Mouse (Mus musculus) spleen, adult 18-20 months (tissue): Measurements from ENCODE around the gene Mrpl12.
"Not testable (repeated sequence)": the region's sequence is repeated elsewhere in the genome, so short reads cannot be mapped to it uniquely, and the experiment has no call there.

Experiments used
- DNase-seq, 2 experiments: peaks; one replicate each; pipeline ENCODE4 v3.0.0; 2022; ENCODE audit warnings: mixed read lengths in 2 of 2

The Mrpl12 gene

GRCm38 (mm10) chr11:120510375-120511030 lies 26.1 kb downstream of the Mrpl12 start:
- no peak for DNase-seq

DNA sequence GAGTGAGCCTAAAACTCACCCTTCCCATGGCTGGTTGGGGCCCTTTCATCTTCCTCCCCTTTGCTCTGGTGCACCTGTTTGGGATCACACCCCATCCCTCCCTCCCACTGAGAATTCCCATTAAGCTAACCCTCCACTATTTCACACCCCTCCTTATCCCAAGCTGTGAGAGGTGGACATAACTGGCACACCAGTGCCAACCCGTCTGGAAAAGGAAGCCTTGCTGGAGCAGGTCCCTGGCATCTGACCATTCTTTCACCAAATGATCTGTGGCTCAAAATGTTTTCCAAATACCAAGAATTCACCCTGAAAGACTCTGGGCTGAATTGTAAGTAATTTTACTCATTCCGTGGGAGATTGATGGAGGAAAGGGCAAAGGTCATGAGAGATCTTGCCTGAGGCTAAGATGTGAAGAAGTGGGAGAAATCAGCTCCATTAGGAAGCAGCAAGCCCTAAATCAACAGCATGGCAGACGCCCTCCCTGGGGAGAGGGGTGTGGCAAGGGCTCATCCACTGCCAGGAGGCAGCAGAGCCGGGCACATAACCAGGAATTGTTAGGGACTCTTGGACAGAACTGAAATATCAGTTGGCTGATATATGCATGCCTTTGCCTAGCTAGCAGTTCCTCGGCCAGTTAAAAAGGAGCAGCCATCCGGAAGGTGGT lies 28.5 kb downstream of the Mrpl12 start:
- no peak for DNase-seq

DNA sequence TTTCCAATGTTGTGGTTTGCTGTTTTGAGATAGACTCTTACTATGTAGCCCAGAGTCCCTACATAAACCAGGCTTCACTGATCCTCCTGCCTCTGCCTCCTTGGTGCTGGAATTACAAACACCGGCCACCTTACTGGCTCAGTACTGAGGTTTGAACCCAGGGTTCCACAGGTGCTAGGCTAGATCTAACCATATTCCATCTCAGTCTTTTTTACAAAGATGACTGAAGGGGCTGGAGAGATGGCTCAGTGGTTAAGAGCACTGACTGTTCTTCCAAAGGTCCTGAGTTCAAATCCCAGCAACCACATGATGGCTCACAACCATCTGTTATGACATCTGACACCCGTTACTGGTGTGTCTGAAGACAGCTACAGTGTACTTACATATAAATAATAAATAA lies 29.8 kb downstream of the Mrpl12 start:
- DNase-seq = not testable (repeated sequence)

- DNase-seq = peak; percentile 71 to 88
Measured at GRCm38 (mm10) chr11:120515611-120516010, 31.2 kb downstream of the Mrpl12 start.

DNA sequence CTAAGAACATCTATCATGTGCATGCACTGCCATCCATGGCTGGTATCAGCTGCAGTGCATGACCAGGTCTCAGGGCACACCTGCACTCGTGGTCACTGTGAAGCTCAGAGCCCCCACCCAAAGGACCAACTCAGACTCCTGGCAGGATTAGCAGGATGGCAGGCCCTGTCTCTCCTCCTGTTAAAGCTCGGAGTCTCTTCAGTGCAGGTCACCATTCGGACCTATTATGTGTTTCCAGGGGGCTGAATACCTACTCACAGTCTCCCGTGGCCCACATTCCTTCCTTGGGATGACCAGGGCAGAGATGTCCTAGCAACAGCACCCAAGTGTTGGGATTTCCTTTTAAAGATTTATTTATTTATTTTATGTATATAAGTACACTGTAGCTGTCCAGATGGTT lies 32.7 kb downstream of the Mrpl12 start:
- no peak for DNase-seq

GRCm38 (mm10) chr11:120518027-120518426 lies 33.6 kb downstream of the Mrpl12 start:
- no peak for DNase-seq

DNA sequence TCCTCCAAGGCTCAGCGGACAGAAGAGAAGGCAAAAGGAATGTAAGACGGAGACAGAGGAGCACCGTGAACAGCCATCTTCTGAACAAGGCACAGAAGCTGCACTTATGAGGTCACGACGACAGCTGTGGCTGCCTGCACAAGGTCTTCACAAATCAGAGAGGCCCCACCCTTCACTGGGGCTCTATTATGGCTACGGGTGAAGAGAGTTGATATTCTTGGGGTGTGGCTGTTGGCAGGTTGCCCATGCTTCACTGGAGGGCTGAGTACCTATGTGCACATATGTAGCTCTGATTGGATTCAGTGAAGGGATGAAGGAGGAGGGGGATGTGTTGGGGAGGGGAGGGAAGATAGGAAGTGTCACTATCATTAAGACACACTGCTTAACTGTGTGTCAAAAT lies 34.1 kb downstream of the Mrpl12 start:
- no peak for DNase-seq

GRCm38 (mm10) chr11:120519738-120520137 lies 35.3 kb downstream of the Mrpl12 start:
- DNase-seq = no peak

DNA sequence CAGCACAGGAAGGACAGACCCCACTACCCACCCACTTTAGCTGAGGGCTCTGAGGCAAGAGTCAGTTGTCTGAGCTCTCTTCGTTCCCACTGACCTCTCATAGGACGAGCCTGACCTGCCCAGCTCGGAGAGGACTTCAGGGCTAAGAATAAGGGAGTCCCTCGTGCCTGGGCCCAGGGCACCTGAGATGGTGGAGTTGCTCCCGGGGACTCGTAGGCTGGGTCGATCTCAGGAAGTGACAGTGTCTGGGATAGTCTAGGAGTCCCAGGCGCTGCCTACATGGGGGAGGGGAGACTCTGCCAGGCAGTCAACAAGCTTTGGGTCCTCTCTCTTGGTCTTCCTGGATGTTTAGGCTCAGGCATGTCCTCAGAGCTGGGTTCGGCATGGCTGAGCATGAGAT lies 36.1 kb downstream of the Mrpl12 start:
- DNase-seq = no peak

DNA sequence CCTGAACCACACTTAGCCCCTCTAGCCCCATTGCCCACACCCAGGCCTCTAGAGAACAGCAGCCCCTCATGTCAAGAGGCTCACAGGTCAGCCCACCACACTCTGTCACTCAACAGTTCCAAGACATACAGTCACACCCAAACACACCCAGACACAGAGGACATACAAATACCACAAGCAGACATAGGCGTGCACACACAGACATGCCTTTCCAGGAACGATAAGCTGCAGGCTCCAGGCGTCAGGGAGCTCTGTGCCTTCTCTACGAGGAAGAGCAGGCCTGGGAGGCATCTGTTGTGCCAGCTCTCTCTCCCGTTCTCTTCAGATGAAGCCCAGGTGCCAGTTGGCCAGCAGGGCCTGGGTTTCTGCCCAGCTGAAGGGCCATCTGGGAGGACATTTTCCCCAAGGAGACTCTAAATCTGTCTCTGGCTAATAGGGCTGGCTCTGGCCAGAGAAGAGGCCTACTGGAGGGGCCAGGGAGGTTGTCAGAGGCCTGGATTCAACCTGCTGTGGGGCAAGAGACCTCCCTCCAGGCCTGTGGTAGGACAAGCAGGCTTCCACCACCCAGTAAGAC lies 36.6 kb downstream of the Mrpl12 start:
- no peak for DNase-seq

DNA sequence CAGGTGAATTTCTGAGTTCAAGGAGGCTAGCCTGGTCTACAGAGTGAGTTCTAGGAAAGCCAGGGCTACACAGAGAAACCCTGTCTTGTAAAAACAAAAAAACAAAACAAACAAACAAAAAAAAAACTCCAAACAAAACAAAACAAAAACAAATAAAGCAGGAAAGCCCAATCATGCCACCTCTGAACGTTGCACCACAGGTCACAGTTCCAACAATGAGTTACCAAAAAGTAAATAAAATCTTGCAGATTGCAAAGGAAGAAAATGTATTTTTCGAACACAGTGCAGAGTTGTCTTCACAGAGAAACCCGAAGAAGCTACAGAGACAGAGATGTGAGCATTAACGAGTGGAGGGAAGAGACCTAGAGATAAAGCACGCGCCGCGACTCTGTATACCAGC lies 38.2 kb downstream of the Mrpl12 start:
- no peak for DNase-seq

GRCm38 (mm10) chr11:120525959-120526358 lies 41.5 kb downstream of the Mrpl12 start:
- no peak for DNase-seq

GRCm38 (mm10) chr11:120527690-120528354 lies 43.4 kb downstream of the Mrpl12 start:
- no peak for DNase-seq

- DNase-seq = no peak
Measured at GRCm38 (mm10) chr11:120528903-120529302, 44.5 kb downstream of the Mrpl12 start.

DNA sequence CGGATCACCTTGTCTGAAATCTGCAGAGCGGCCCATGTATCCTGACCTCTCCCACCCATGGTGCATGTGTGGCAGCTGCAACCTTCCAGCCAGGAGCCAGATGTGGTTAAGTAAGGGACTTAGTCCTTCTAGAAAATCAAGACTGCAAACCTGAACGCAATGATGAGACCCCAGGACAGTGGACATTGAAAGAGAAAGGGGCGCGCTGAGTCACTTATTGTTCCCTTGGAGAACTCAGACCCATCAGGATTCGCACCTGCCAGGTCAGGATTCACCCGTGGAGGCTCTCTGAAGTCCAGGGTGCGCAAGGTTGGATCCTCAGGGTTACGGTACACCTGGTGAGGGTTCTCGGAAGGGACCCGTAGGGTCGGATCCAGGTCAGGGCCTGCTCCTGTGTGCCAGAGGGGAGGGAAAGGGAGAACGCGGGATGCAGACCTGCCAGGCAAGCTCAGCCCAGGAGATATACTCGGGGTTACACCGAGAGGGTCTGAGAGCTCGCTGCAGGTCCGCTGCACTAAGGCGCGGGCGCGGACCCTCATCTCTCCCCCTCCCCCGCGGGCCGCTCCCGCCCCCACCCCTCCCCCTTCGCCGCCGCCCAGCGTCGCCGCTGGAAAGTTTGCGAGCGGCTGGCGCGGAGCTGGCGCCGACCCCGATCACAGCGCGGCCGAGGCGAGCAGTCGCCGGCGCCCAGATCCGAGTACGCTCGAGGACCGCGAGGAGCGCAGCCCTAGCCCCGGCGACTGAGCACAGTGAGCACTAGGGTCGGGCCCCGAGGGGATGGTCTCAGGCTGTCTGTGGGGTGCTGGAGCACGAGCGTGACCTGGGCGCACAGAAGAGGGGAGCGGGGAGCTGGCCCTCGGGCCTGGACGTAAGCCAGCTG lies 45.9 kb downstream of the Mrpl12 start, which contains the start of gene Gcgr:
Gene Gcgr, plus strand, starts transcription at position 615 of the 880 bp plus-strand sequence.
- no peak for DNase-seq

- DNase-seq = no peak
Measured at GRCm38 (mm10) chr11:120531646-120532045, 47.2 kb downstream of the Mrpl12 start.

GRCm38 (mm10) chr11:120534093-120534492 lies 49.7 kb downstream of the Mrpl12 start:
- no peak for DNase-seq

DNA sequence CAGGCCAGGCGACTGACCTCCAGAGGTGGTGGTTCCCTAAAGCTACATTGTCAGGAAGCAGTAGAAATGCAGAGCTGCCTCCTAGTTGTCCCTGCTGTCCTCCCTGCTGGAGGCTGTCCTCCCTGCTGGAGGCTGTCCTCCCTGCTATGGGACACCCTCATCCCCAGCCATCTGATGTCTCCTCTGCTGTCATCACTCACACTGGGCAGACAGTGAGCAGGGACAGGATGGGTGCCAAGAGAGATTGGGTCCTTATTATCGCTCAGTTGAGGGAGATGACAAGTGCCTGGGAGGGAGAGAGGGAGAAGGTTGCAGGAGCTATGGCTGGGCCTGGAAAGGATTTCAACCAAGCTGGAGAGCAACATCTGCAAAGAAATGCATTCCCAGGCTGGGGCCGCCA lies 50.7 kb downstream of the Mrpl12 start:
- DNase-seq = no peak

DNA sequence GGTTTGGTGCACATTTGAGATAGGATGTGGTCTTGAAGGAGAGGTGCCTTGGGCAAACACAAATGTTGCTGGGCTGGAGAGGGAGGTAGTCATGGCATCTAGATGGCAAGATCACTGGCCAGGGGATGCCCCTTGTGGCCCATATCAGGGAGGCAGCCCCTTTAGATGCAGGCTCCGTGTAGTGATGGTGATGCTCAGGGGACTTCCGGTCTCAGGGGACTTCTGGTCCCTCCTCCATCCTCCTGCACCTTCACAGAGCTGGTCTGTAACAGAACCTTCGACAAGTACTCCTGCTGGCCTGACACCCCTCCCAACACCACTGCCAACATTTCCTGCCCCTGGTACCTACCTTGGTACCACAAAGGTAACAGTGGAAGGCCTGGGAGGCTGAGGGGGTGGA lies 51.4 kb downstream of the Mrpl12 start:
- no peak for DNase-seq

GRCm38 (mm10) chr11:120538485-120538884 lies 54.1 kb downstream of the Mrpl12 start:
- DNase-seq = no peak
